Comparison of ENCODE assay signal across 35 mouse cellular contexts in genomic region chr17:23574130-23574529, GRCm38 (mm10). TPM values are rescaled to one million over a fixed set of nuclear protein-coding genes. Genes with fewer than 3 reads are reported as not detected.
"Had no signal": no experiment of that assay in that cellular context is flagged by ENCODE, and none has a peak within 500 bp of the region (broad histone marks: within the 10 kb centered on the region; RNA-seq: fewer than 3 reads in every experiment).

No protein-coding gene starts in this region.

- H3K4me2 ChIP-seq: limb, embryonic 12.5 days; limb, embryonic 13.5 days; limb, embryonic 15.5 days; liver, embryonic 11.5 days; liver, embryonic 12.5 days; liver, embryonic 13.5 days; liver, embryonic 15.5 days; lung, embryonic 14.5 days; lung, embryonic 15.5 days; midbrain, embryonic 11.5 days; midbrain, embryonic 12.5 days; midbrain, embryonic 13.5 days; midbrain, embryonic 15.5 days had no signal

- H3K4me1 ChIP-seq: limb, embryonic 10.5 days; limb, embryonic 12.5 days; limb, embryonic 13.5 days; limb, embryonic 15.5 days; liver, embryonic 12.5 days; liver, embryonic 13.5 days; liver, embryonic 15.5 days; lung, embryonic 15.5 days; midbrain, embryonic 10.5 days; midbrain, embryonic 12.5 days; midbrain, embryonic 13.5 days; midbrain, embryonic 15.5 days had no signal

- DNase-seq: left cerebral cortex, postnatal 4 days; liver; liver, embryonic 13.5 days; liver, postnatal 0 days; lung, adult 18-20 months; lung, adult 2 months; lung, embryonic 14.5 days; lung, postnatal 10 days; lung, postnatal 14 days; lung, postnatal 36 days; lung, postnatal 4 days; midbrain, embryonic 14.5 days had no signal

- H3K9me3 ChIP-seq: limb, embryonic 10.5 days; limb, embryonic 15.5 days; liver, embryonic 12.5 days; liver, embryonic 13.5 days; liver, embryonic 15.5 days; lung, embryonic 15.5 days; megakaryocyte, embryonic 14.5 days; midbrain, embryonic 12.5 days; midbrain, embryonic 13.5 days; midbrain, embryonic 15.5 days had no signal

- H3K27ac ChIP-seq: limb, embryonic 10.5 days; limb, embryonic 12.5 days; limb, embryonic 13.5 days; limb, embryonic 15.5 days; liver, embryonic 12.5 days; liver, embryonic 13.5 days; liver, embryonic 14.5 days; liver, embryonic 15.5 days; lung, embryonic 15.5 days; macrophage; midbrain, embryonic 10.5 days; midbrain, embryonic 12.5 days; midbrain, embryonic 13.5 days; midbrain, embryonic 15.5 days had no signal

- H3K4me3 ChIP-seq: limb, embryonic 10.5 days; limb, embryonic 12.5 days; limb, embryonic 13.5 days; limb, embryonic 15.5 days; liver, embryonic 12.5 days; liver, embryonic 13.5 days; liver, embryonic 15.5 days; lung, embryonic 15.5 days; megakaryocyte, embryonic 14.5 days; midbrain, embryonic 10.5 days; midbrain, embryonic 12.5 days; midbrain, embryonic 13.5 days; midbrain, embryonic 15.5 days; myocyte had no signal

- ATAC-seq: liver, embryonic 12.5 days; lung, postnatal 0 days; midbrain, embryonic 13.5 days; midbrain, embryonic 15.5 days; midbrain, embryonic 16.5 days had no signal

- H3K27me3 ChIP-seq: limb, embryonic 12.5 days; limb, embryonic 13.5 days; limb, embryonic 15.5 days; liver, embryonic 12.5 days; liver, embryonic 13.5 days; liver, embryonic 15.5 days; lung, embryonic 15.5 days; midbrain, embryonic 12.5 days; midbrain, embryonic 13.5 days; midbrain, embryonic 15.5 days had no signal

- H3K9ac ChIP-seq: limb, embryonic 12.5 days; limb, embryonic 13.5 days; limb, embryonic 15.5 days; liver, embryonic 12.5 days; liver, embryonic 13.5 days; liver, embryonic 14.5 days; liver, embryonic 15.5 days; liver, postnatal 0 days; lung, embryonic 14.5 days; lung, embryonic 15.5 days; midbrain, embryonic 12.5 days; midbrain, embryonic 13.5 days; midbrain, embryonic 15.5 days had no signal

RNA-seq across cellular contexts. Expression of gene Zscan10, which starts 26.5 kb away (rescaled TPM):
- polyA plus RNA-seq: liver, adult 2 months; liver, embryonic 12.5 days; liver, embryonic 13.5 days; liver, embryonic 14.5 days; liver, embryonic 15.5 days; liver, embryonic 16.5 days; liver, postnatal 0 days; lung, postnatal 0 days; macrophage; midbrain, embryonic 11.5 days; midbrain, embryonic 12.5 days; midbrain, embryonic 13.5 days; midbrain, embryonic 14.5 days; midbrain, embryonic 15.5 days; midbrain, embryonic 16.5 days; midbrain, postnatal 0 days; neural tube, embryonic 11.5 days had no signal
